Comparison of ENCODE assay signal across 8 mouse cellular contexts in genomic region chr4:129623681-129624091, GRCm38 (mm10). TPM values are rescaled to one million over a fixed set of nuclear protein-coding genes. Genes with fewer than 3 reads are reported as not detected.
A peak's percentile ranks its signal among the peaks of the same experiment; 100 is the strongest.
DNase-seq lines count a peak whose midpoint lies in the region; ATAC-seq and TF ChIP-seq lines count a peak whose summit lies in the region.

Ccdc28b (minus strand) TSS chr4:129623947.

- 2% methylated on average over 10 of the region's 10 CpGs for WGBS in thymus, adult 2 months
- WGBS in intestine, embryonic 14.5 days, result under 1% methylated on average over 10 of the region's 10 CpGs
- under 1% methylated on average over 10 of the region's 10 CpGs for WGBS in stomach, embryonic 15.5 days

- H3K9ac ChIP-seq in intestine, embryonic 14.5 days (ENCODE audit: low read length), result peak within 1 kb of the TSS; percentile 74
- peak within 1 kb of the TSS; percentile 37; the same call in 1 of the 2 replicates for H3K9ac ChIP-seq in stomach, embryonic 15.5 days

- TF ChIP-seq CTCF in thymus, adult 2 months (IDR thresholded peaks at IDR 0.05; ENCODE audit: borderline replicate concordance, control insufficient read depth, extremely low read depth, insufficient read depth, low read length, poor library complexity), result no peak
- no peak for TF ChIP-seq CTCF in cortical plate, adult 2 months (IDR thresholded peaks at IDR 0.05; ENCODE audit: extremely low read depth, insufficient read depth, low read length)

- H3K27me3 ChIP-seq in thymus, adult 2 months (ENCODE audit: control insufficient read depth, insufficient read depth, low read length), result no peaks in the 10 kb centered on the region
- H3K27me3 ChIP-seq in intestine, embryonic 14.5 days (replicated peaks; ENCODE audit: control insufficient read depth, insufficient read depth, low read length), result no peaks in the 10 kb centered on the region
- no peaks in the 10 kb centered on the region for H3K27me3 ChIP-seq in stomach, embryonic 15.5 days (replicated peaks)

- peak within 1 kb of the TSS; percentile 80 for H3K4me3 ChIP-seq in thymus, adult 2 months (ENCODE audit: control insufficient read depth, insufficient read depth, low read length)
- H3K4me3 ChIP-seq in cortical plate, adult 2 months (ENCODE audit: insufficient read depth, low read length), result peak within 1 kb of the TSS; percentile 69
- H3K4me3 ChIP-seq in intestine, embryonic 14.5 days (ENCODE audit: low read depth, low read length), result peak within 1 kb of the TSS; percentile 73
- peak within 1 kb of the TSS; percentile 66 for H3K4me3 ChIP-seq in stomach, embryonic 15.5 days (replicated peaks)

- peak within 1 kb of the TSS; percentile 83 for H3K4me2 ChIP-seq in intestine, embryonic 14.5 days (ENCODE audit: low read length)
- peak within 1 kb of the TSS; percentile 75 for H3K4me2 ChIP-seq in stomach, embryonic 15.5 days

- peaks cover 13% of the 10 kb centered on the region for H3K36me3 ChIP-seq in thymus, adult 2 months (ENCODE audit: control insufficient read depth, insufficient read depth, low read length)
- peaks cover 22% of the 10 kb centered on the region for H3K36me3 ChIP-seq in intestine, embryonic 14.5 days (ENCODE audit: control insufficient read depth, insufficient read depth, low read length)
- H3K36me3 ChIP-seq in stomach, embryonic 15.5 days, result peaks cover 17% of the 10 kb centered on the region

- TF ChIP-seq POLR2A in thymus, adult 2 months (IDR thresholded peaks at IDR 0.05; ENCODE audit: control insufficient read depth, extremely low read depth, insufficient read depth, low read length, poor library complexity), result no peak
- peak; percentile 76 for TF ChIP-seq POLR2A in cortical plate, adult 2 months (IDR thresholded peaks at IDR 0.05; ENCODE audit: extremely low read depth, insufficient read depth, low read length)

- H3K4me1 ChIP-seq in thymus, adult 2 months (replicated peaks; ENCODE audit: control insufficient read depth, insufficient read depth, low read length), result peaks cover 30% of the 10 kb centered on the region
- peaks cover 14% of the 10 kb centered on the region for H3K4me1 ChIP-seq in cortical plate, adult 2 months (ENCODE audit: control insufficient read depth, insufficient read depth, low read length)
- H3K4me1 ChIP-seq in intestine, embryonic 14.5 days (replicated peaks; ENCODE audit: control insufficient read depth, insufficient read depth, low read length), result peaks cover 23% of the 10 kb centered on the region
- peaks cover 30% of the 10 kb centered on the region for H3K4me1 ChIP-seq in stomach, embryonic 15.5 days

- H3K27ac ChIP-seq in thymus, adult 2 months (ENCODE audit: control insufficient read depth, insufficient read depth, low read length), result peak within 1 kb of the TSS; percentile 98
- peak within 1 kb of the TSS; percentile 89 for H3K27ac ChIP-seq in cortical plate, adult 2 months (ENCODE audit: insufficient read depth, low read length)
- peak within 1 kb of the TSS; percentile 81 for H3K27ac ChIP-seq in intestine, embryonic 14.5 days (ENCODE audit: low read depth)
- peak within 1 kb of the TSS; percentile 90 for H3K27ac ChIP-seq in stomach, embryonic 15.5 days

- H3K9me3 ChIP-seq in intestine, embryonic 14.5 days (ENCODE audit: control insufficient read depth, low read length), result no peaks in the 10 kb centered on the region
- no peaks in the 10 kb centered on the region for H3K9me3 ChIP-seq in stomach, embryonic 15.5 days

- intact Hi-C loops in left cerebral cortex, postnatal 25 days (cut with DNase I), result no loop called here

- peak; percentile 46 for DNase-seq in thymus, adult 2 months
- DNase-seq in thymus, postnatal 10 days (ENCODE audit: low spot score in 2 of 2), result no peak
- DNase-seq in gastrocnemius, postnatal 4 days (ENCODE audit: low spot score in 2 of 2), result peak in 1 of 2 experiments; percentile 23
- peak; percentile 79 for DNase-seq in intestine, embryonic 14.5 days (ENCODE audit: low spot score)
- peak; percentile 67 to 84 for DNase-seq in left cerebral cortex, postnatal 25 days (ENCODE audit: low spot score in 2 of 2)

- ATAC-seq in intestine, embryonic 14.5 days (replicated peaks; ENCODE audit: low FRiP score, low TSS enrichment, low read depth), result peak; percentile 7; the same call in 1 of the 2 replicates
- ATAC-seq in megakaryocyte progenitor cell, adult 5-6 weeks (replicated peaks; ENCODE audit: poor library complexity), result 0 out of 2 replicates have a peak, but pooled peaks have one; percentile 4
- no peak for ATAC-seq in stomach, embryonic 15.5 days (ENCODE audit: insufficient read depth, low FRiP score, low read depth)

RNA-seq across cellular contexts. Expression of gene Ccdc28b, which starts in this region (rescaled TPM):
- polyA plus RNA-seq in thymus, adult 2 months (2012; rRNA removed), result 34.8 and 35.3 TPM in 2 replicates
- polyA plus RNA-seq in cortical plate, adult 2 months (2012; rRNA removed), result 89.1 and 99.2 TPM in 2 replicates
- 10 to 100 TPM; 44.7 to 51.2 TPM for total RNA-seq in gastrocnemius, postnatal 4 days (2021)
- 43.1 and 45.5 TPM in 2 replicates for polyA plus RNA-seq in intestine, embryonic 14.5 days (2014; fragmentation: Nextera tagmentation; extraction: Ambion mirVana)
- total RNA-seq in left cerebral cortex, postnatal 25 days (2021), result 10 to 100 TPM; 66.5 to 67.5 TPM
- 43.6 and 55.5 TPM in 2 replicates for total RNA-seq in megakaryocyte progenitor cell, adult 5-6 weeks (2015)
- total RNA-seq in megakaryocyte progenitor cell, adult 5-6 weeks (2017), result 53.6 and 57.7 TPM in 2 replicates
- 46.5 and 48.5 TPM in 2 replicates for polyA plus RNA-seq in stomach, embryonic 15.5 days (2015; fragmentation: Nextera tagmentation; extraction: Ambion mirVana)

Comparison
In these comparisons a context has a peak if more than half of its experiments do, and no peak if none do; other contexts are left out.
1. DNase-seq: peak in thymus, adult 2 months (single experiment), intestine, embryonic 14.5 days (single experiment) and left cerebral cortex, postnatal 25 days (2 of 2); none in thymus, postnatal 10 days (0 of 2).
2. Peak in every context shown above with its lines, with median percentiles within 50 percentile points of each other: H3K27ac ChIP-seq and H3K4me3 ChIP-seq.